ENCODE assay signal across 12 mouse cellular contexts in genomic region chr6:137979802-137980201, GRCm38 (mm10).
DNase-seq lines count a peak whose midpoint lies in the region; ATAC-seq and TF ChIP-seq lines count a peak whose summit lies in the region.
"Had no signal": no experiment of that assay in that cellular context is flagged by ENCODE, and none has a peak within 500 bp of the region (broad histone marks: within the 10 kb centered on the region; RNA-seq: fewer than 3 reads in every experiment).

No protein-coding gene starts in this region.

- H3K4me2 ChIP-seq in midbrain, embryonic 15.5 days: no peak overlapping the region
- no peak overlapping the region for H3K4me2 ChIP-seq in midbrain, postnatal 0 days (ENCODE audit: low read depth, low read length, poor library complexity, severe bottlenecking)
- H3K4me2 ChIP-seq in forebrain, embryonic 16.5 days (ENCODE audit: low read length): no peak overlapping the region
- H3K4me2 ChIP-seq: hindbrain, embryonic 15.5 days; liver, embryonic 15.5 days had no signal

- H3K9ac ChIP-seq in midbrain, embryonic 15.5 days: no peak overlapping the region
- no peak overlapping the region for H3K9ac ChIP-seq in midbrain, postnatal 0 days (replicated peaks; ENCODE audit: low read length, poor library complexity, severe bottlenecking)
- H3K9ac ChIP-seq in forebrain, embryonic 16.5 days (replicated peaks; ENCODE audit: low read depth, low read length): no peak overlapping the region
- H3K9ac ChIP-seq: hindbrain, embryonic 15.5 days; liver, embryonic 15.5 days had no signal

- no peaks in the 10 kb centered on the region for H3K27me3 ChIP-seq in midbrain, embryonic 15.5 days (replicated peaks)
- no peaks in the 10 kb centered on the region for H3K27me3 ChIP-seq in midbrain, postnatal 0 days (ENCODE audit: insufficient read depth, low read length)
- H3K27me3 ChIP-seq in forebrain, embryonic 16.5 days (replicated peaks; ENCODE audit: control insufficient read depth, insufficient read depth, low read length): no peaks in the 10 kb centered on the region
- H3K27me3 ChIP-seq: hindbrain, embryonic 15.5 days; liver, embryonic 15.5 days had no signal

- WGBS in midbrain, embryonic 15.5 days: 39% methylated on average over 12 of the region's 12 CpGs
- WGBS in midbrain, postnatal 0 days: 52% methylated on average over 12 of the region's 12 CpGs
- 11% methylated on average over 12 of the region's 12 CpGs for WGBS in forebrain, embryonic 16.5 days

- DNase-seq in embryo, embryonic 11 days: peak; percentile 30
- DNase-seq in embryo, embryonic 10 days (ENCODE audit: low spot score): no peak
- no peak for DNase-seq in midbrain, postnatal 0 days (ENCODE audit: low spot score)
- DNase-seq in layer of hippocampus, postnatal 36 days: peak; percentile 24 to 41
- DNase-seq in cerebellum, adult 11-12 months: no peak
- DNase-seq in urinary bladder, postnatal 14 days (ENCODE audit: low spot score): no peak
- DNase-seq: cerebellum, adult 9-10 months; gastrocnemius, postnatal 25 days had no signal

- ATAC-seq in midbrain, embryonic 15.5 days (replicated peaks): 0 out of 2 replicates have a peak, but pooled peaks have one; percentile 52
- no peak for ATAC-seq in midbrain, postnatal 0 days (ENCODE audit: low FRiP score)
- ATAC-seq in forebrain, embryonic 16.5 days: peak; percentile 92

- H3K36me3 ChIP-seq in midbrain, embryonic 15.5 days (replicated peaks): no peaks in the 10 kb centered on the region
- no peaks in the 10 kb centered on the region for H3K36me3 ChIP-seq in midbrain, postnatal 0 days (ENCODE audit: insufficient read depth, low read length)
- H3K36me3 ChIP-seq in forebrain, embryonic 16.5 days (ENCODE audit: control insufficient read depth, insufficient read depth): no peaks in the 10 kb centered on the region; the same call in 1 of the 2 replicates
- H3K36me3 ChIP-seq: hindbrain, embryonic 15.5 days; liver, embryonic 15.5 days had no signal

- H3K4me1 ChIP-seq in midbrain, embryonic 15.5 days: no peaks in the 10 kb centered on the region
- H3K4me1 ChIP-seq in midbrain, postnatal 0 days (ENCODE audit: insufficient read depth, low read length): peaks cover 3% of the 10 kb centered on the region; the same call in 1 of the 2 replicates
- peaks cover 28% of the 10 kb centered on the region for H3K4me1 ChIP-seq in forebrain, embryonic 16.5 days (replicated peaks; ENCODE audit: control insufficient read depth, insufficient read depth, low read length)
- H3K4me1 ChIP-seq: liver, embryonic 15.5 days had no signal

- no peak overlapping the region for H3K27ac ChIP-seq in midbrain, embryonic 15.5 days
- no peak overlapping the region for H3K27ac ChIP-seq in midbrain, postnatal 0 days (ENCODE audit: low read depth, low read length)
- H3K27ac ChIP-seq in forebrain, embryonic 16.5 days (ENCODE audit: low read length): peak overlapping the region; percentile 87
- H3K27ac ChIP-seq: hindbrain, embryonic 15.5 days; liver, embryonic 15.5 days had no signal

- TF ChIP-seq CTCF in midbrain, postnatal 0 days (IDR thresholded peaks at IDR 0.05): no peak

- H3K4me3 ChIP-seq in midbrain, embryonic 15.5 days: no peak overlapping the region
- H3K4me3 ChIP-seq in midbrain, postnatal 0 days (ENCODE audit: low read depth, low read length): no peak overlapping the region
- no peak overlapping the region for H3K4me3 ChIP-seq in forebrain, embryonic 16.5 days (replicated peaks; ENCODE audit: low read length)
- H3K4me3 ChIP-seq: hindbrain, embryonic 15.5 days; liver, embryonic 15.5 days had no signal

- H3K9me3 ChIP-seq in midbrain, embryonic 15.5 days: no peaks in the 10 kb centered on the region
- H3K9me3 ChIP-seq in midbrain, postnatal 0 days (ENCODE audit: low read length): no peaks in the 10 kb centered on the region
- peaks cover 4% of the 10 kb centered on the region; the same call in 1 of the 2 replicates for H3K9me3 ChIP-seq in forebrain, embryonic 16.5 days (ENCODE audit: control insufficient read depth, low read length)
- H3K9me3 ChIP-seq: hindbrain, embryonic 15.5 days; liver, embryonic 15.5 days had no signal

Comparison
In these comparisons a context has a peak if more than half of its experiments do, and no peak if none do; other contexts are left out.
1. DNase-seq: peak in embryo, embryonic 11 days (single experiment) and layer of hippocampus, postnatal 36 days (2 of 2); none in embryo, embryonic 10 days (single experiment), midbrain, postnatal 0 days (single experiment), cerebellum, adult 11-12 months (single experiment) and urinary bladder, postnatal 14 days (single experiment).